Mouse (Mus musculus): Measurements from ENCODE around the gene Jchain. TPM values are rescaled to one million over a fixed set of nuclear protein-coding genes. Genes with fewer than 3 reads are reported as not detected.

Gene Jchain
- polyA plus RNA-seq, 1 experiment from 2014 or later: 0.11 TPM

DNA sequence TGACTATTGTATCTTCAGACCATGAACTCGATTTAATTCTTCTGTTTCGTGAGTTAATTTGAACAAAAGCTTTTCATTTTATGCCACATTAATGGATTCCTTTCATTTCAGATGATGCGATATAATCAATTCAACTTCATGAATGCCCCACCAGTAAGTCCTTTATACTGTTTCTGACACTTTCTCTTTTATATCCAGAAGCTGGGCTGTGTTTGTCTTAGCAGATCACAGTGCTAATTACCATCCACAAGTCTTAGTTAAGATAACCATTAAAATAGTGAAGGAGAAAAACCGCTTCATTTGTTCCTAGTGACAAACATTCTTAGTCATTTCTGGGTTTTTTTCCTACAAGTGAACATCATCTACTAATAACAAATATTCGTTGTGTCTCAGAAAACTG is 36.6 kb downstream of the Jchain start:
- Histone ChIP-seq H3K9ac (no peak overlapping the region), H3K36me3 (no peaks in the 10 kb centered on the region), H3K27ac (no peak overlapping the region), H3K4me1 (no peaks in the 10 kb centered on the region), H3K27me3 (replicated peaks) (no peaks in the 10 kb centered on the region), H3K9me3 (replicated peaks) (no peaks in the 10 kb centered on the region), H3K4me2 (no peak overlapping the region), H3K4me3 (no peak overlapping the region)
- no peak for ATAC-seq
- WGBS (ENCODE audit: insufficient replicate concordance): 61% methylated on average over 5 of the region's 5 CpGs

DNA sequence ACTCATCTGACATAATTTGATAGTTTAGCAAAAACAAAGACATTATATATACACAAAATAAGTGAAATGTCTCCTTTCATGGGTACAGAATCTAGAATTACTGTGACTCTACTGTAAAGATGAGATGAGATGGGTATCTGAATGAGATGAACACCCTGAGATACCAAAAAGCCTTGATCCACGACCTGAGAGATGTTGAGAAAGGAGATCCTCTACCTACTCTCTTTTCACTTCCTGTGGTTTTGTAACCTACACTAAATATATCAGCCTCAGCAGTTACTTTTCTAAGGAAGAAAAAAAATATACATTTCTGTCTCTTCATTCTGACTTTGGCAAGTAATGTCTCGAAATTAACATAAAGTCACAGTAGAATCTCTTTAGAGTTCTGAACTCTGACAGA is 38.7 kb downstream of the Jchain start:
- H3K36me3 ChIP-seq: no peaks in the 10 kb centered on the region
- no peaks in the 10 kb centered on the region for H3K27me3 ChIP-seq (replicated peaks)
- 33% methylated on average over 2 of the region's 2 CpGs for WGBS (ENCODE audit: insufficient replicate concordance)
- no peaks in the 10 kb centered on the region for H3K4me1 ChIP-seq
- no peak overlapping the region for H3K9ac ChIP-seq
- H3K4me3 ChIP-seq: no peak overlapping the region
- H3K27ac ChIP-seq: no peak overlapping the region
- H3K4me2 ChIP-seq: no peak overlapping the region
- no peak for ATAC-seq
- no peaks in the 10 kb centered on the region for H3K9me3 ChIP-seq (replicated peaks)

- Histone ChIP-seq H3K4me1 (no peaks in the 10 kb centered on the region), H3K9me3 (replicated peaks) (no peaks in the 10 kb centered on the region), H3K36me3 (no peaks in the 10 kb centered on the region), H3K9ac (no peak within 1 kb of the TSS), H3K27ac (no peak within 1 kb of the TSS), H3K27me3 (replicated peaks) (no peaks in the 10 kb centered on the region), H3K4me2 (no peak within 1 kb of the TSS), H3K4me3 (no peak within 1 kb of the TSS)
- ATAC-seq: no peak
These were observed 40.0 kb downstream of the Jchain start, which contains the start of gene Enam for GRCm38 (mm10) chr5:88487675-88488074. Gene Enam (plus strand): TSS chr5:88487975.

Other genes starting within 250 kb of the Jchain start
- not detected in 2 replicates for gene Prol1, start 210.6 kb downstream of the Jchain start, polyA plus RNA-seq (2016; fragmentation: Nextera tagmentation; extraction: Ambion mirVana)
- not detected in 2 replicates for gene Amtn, start 151.8 kb downstream of the Jchain start, polyA plus RNA-seq (2016; fragmentation: Nextera tagmentation; extraction: Ambion mirVana)
- not detected in 2 replicates for gene Ambn, start 71.9 kb downstream of the Jchain start, polyA plus RNA-seq (2016; fragmentation: Nextera tagmentation; extraction: Ambion mirVana)
- gene Enam, start 39.9 kb downstream of the Jchain start, polyA plus RNA-seq (2016; fragmentation: Nextera tagmentation; extraction: Ambion mirVana): not detected in 2 replicates
- 51.3 and 52.3 TPM in 2 replicates for gene Utp3, start 26.6 kb upstream of the Jchain start, polyA plus RNA-seq (2016; fragmentation: Nextera tagmentation; extraction: Ambion mirVana)
- gene Rufy3, start 37.1 kb upstream of the Jchain start, polyA plus RNA-seq (2016; fragmentation: Nextera tagmentation; extraction: Ambion mirVana): 7.5 and 7.9 TPM in 2 replicates
- gene Grsf1, start 148.3 kb upstream of the Jchain start, polyA plus RNA-seq (2016; fragmentation: Nextera tagmentation; extraction: Ambion mirVana): 47.0 and 48.6 TPM in 2 replicates
- gene Mob1b, start 193.0 kb upstream of the Jchain start, polyA plus RNA-seq (2016; fragmentation: Nextera tagmentation; extraction: Ambion mirVana): 13.3 and 13.5 TPM in 2 replicates
- 96.1 and 100 TPM in 2 replicates for gene Dck, start 237.1 kb upstream of the Jchain start, polyA plus RNA-seq (2016; fragmentation: Nextera tagmentation; extraction: Ambion mirVana)

Measured in liver, embryonic 12.5 days (tissue).